Mouse (Mus musculus): ENCODE measurements around the gene Nfkbie.
A peak's percentile ranks its signal among the peaks of the same experiment; 100 is the strongest.

The Nfkbie gene

GRCm38 (mm10) chr17:45559732-45560525 lies 4.4 kb downstream of the Nfkbie start:
- no peak for DNase-seq (ENCODE audit: low spot score in 2 of 2)

DNA sequence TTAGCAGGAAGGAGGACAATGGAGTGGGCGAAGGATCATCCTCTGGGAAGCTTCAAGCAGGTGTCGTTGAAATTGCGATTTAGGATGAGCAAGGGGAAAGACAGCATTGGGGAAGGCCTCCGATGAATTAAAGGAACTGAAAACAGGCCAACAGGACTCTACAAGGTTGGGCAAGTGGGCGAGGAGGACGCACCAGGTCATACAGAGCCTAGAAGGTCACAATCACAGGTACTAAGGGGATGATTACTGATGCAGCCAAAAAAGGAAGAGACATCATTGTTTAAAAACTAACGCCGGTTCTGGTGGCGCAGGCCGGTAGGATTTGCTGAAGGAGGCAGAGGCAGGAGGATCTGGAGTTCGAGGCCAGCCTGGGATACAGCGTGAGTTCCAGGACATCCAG lies 7.7 kb downstream of the Nfkbie start:
- DNase-seq (ENCODE audit: low spot score in 2 of 2) = no peak

GRCm38 (mm10) chr17:45563655-45564530 lies 8.4 kb downstream of the Nfkbie start, which contains the start of gene Slc35b2:
Gene Slc35b2 (plus strand): TSS chr17:45563874.
- DNase-seq (ENCODE audit: low spot score in 2 of 2) = peak; percentile 94 to 96

- DNase-seq (ENCODE audit: low spot score in 2 of 2) = no peak
Observed at GRCm38 (mm10) chr17:45564531-45565084, 9.1 kb downstream of the Nfkbie start.

DNA sequence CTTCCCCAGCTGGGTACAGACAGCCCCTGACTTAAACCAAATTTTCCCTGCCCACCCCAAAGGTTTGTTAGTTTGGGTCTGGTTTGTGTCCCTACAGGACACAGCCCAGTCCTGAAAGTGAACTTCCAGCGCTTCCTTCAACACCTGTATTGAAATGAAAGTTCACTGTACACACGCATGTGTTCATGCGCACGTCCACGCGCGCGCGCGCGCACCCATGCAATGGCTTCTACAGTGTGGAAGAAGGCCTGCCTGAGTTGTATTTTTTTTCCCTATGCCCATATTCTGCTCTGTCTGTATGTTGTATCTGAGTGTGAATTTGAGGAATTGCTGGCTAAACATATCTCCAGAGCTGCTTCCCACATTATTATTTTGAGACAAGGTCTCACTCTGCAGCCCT lies 9.6 kb downstream of the Nfkbie start:
- no peak for DNase-seq (ENCODE audit: low spot score in 2 of 2)

DNA sequence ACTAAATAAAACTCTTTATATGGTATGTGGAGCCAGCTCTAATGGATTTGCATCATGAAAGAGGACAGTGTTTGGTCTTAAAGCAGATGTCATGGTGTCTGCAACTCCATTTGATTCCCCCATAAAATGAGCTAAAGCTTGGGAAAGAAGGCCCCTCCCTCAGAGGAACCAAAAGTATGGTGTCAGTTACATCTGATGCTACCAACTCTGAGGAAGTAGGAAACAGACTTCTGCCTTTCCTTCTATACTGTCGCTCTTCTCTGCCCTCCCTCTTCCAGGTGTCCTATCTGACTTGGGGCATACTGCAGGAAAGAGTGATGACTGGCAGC lies 10.5 kb downstream of the Nfkbie start:
- DNase-seq (ENCODE audit: low spot score in 2 of 2) = no peak

DNA sequence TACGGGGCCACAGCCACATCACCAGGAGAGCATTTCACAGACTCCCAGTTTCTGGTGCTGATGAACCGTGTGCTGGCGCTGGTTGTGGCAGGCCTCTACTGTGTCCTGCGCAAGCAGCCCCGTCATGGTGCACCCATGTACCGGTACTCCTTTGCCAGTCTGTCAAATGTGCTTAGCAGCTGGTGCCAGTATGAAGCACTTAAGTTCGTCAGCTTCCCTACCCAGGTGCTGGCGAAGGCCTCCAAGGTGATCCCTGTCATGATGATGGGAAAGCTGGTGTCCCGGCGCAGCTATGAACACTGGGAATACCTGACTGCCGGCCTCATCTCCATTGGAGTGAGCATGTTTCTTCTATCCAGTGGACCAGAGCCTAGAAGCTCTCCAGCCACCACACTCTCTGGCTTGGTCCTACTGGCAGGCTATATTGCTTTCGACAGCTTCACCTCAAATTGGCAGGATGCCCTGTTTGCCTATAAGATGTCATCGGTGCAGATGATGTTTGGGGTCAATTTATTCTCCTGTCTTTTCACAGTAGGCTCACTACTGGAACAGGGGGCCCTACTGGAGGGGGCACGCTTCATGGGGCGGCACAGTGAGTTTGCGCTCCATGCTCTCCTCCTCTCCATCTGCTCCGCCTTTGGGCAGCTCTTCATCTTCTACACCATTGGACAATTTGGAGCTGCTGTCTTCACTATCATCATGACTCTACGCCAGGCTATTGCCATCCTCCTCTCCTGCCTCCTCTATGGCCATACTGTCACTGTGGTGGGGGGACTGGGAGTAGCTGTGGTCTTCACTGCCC lies 11.1 kb downstream of the Nfkbie start:
- no peak for DNase-seq (ENCODE audit: low spot score in 2 of 2)

GRCm38 (mm10) chr17:45567162-45567601 lies 11.7 kb downstream of the Nfkbie start:
- DNase-seq (ENCODE audit: low spot score in 2 of 2) = no peak

- DNase-seq (ENCODE audit: low spot score in 2 of 2) = no peak
Observed at GRCm38 (mm10) chr17:45568990-45569389, 13.5 kb downstream of the Nfkbie start.

- DNase-seq (ENCODE audit: low spot score in 2 of 2) = no peak
Observed at GRCm38 (mm10) chr17:45569999-45570398, 14.5 kb downstream of the Nfkbie start.

- DNase-seq (ENCODE audit: low spot score in 2 of 2) = peak; percentile 77 to 78
Observed at GRCm38 (mm10) chr17:45572103-45573086, 16.9 kb downstream of the Nfkbie start.

- DNase-seq (ENCODE audit: low spot score in 2 of 2) = peak; percentile 98 to 99
Observed at GRCm38 (mm10) chr17:45573087-45573779, 17.7 kb downstream of the Nfkbie start, which contains the start of gene Hsp90ab1. Gene Hsp90ab1 (minus strand): TSS chr17:45573271.

DNA sequence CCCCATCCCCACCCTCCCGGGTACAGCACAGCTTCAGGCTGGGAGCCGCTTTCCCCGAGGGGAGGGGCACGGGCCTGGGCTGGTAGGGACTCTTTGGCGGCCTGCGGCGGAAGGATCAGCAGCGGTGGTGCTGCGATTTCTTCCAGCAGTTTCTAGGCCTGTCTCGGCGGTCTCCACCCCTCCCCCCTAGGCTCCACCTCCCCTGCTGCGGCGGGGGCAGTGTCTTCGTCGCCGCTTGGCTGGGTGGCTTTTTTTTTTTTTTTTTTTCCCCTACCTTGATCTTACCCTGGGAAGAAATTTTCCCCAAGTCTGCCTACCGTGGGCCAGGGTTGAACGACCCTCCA lies 18.2 kb downstream of the Nfkbie start:
- DNase-seq (ENCODE audit: low spot score in 2 of 2) = peak; percentile 94 to 96

DNA sequence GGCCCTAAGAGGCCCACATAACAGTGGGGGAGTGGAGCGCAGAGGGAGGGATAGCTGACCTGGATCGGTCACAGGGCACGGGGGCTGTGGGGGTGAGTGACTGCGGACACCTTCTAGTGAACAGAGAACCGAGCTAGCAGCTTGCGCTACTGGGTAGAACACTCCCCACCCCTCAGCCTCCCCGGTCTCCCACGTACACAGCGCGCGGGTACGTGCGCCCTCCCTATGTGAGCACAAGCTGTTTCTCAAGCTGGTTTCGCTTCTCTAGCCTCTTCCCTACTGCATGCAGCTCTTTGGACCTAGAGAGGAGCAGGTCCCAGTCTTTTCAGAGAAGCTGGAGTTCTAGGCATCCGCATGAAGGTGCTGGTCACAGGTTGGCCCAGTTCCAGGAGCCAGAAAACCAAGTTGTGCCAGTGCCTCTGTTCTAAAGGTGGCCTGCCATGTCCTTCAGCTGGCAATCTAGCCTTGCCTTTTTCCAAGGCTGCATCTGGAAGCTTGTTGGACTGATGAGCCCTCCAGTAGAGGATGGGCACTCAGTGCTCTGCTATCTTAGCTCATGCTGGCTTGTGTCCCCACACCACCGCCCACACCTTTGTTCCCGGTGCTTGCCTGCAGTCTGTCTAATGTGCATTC lies 18.7 kb downstream of the Nfkbie start:
- DNase-seq (ENCODE audit: low spot score in 2 of 2) = peak in 1 of 2 experiments; percentile 60

DNA sequence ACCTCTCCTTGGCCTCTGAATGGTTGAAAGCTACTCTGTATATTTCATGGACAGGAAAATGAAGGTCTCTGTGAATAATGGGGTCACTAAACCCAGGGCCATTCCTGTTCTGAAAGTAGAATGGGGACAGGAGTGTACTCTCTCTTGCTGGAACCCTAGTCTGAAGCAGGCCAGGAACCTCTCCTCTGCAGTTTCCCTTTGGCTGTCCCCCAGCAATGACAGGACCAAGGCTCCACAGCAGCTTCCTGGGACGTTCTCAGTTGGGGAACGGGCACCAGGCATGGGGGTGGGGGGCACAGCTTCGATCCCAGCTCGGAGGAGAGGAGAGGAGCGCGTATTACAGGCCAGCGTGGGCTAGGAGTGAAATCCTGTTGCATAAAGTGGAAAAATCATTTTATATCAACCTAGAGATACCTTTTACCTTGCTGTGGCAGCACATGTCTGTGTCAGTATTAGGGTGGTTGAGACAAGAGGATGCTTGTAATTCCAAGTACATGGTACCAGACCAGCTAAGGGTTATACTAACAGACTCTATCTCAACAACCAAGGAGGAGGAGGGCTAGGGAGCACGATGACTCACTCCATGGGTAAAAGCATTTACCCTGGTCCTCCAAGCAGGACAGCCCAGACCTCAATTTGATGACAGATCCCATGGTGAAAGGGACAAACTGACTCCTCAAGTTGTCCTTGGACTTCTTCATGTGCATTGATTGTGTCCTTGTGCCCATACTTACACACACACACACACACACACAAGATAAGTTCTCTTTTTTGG lies 19.8 kb downstream of the Nfkbie start:
- no peak for DNase-seq (ENCODE audit: low spot score in 2 of 2)

DNA sequence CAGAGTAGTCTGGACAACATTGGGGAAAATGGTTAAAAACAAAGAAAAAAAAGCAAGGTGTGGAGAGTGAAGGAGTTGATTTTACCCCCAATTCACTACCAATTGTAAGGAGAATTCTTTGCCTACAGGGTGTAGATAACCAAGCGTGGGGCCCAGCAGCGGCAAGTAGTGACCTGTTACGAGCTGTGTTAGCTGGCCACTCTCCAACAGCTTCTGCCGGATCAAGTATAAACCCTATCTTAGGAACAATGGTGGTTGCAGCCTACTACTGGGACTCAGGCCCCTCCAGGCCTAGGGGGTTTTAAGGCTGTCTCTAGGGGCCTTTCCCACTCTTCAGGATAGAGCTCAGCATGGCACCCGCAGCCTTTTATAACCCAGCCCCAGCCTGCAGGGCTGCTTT lies 22.7 kb downstream of the Nfkbie start:
- no peak for DNase-seq (ENCODE audit: low spot score in 2 of 2)

DNA sequence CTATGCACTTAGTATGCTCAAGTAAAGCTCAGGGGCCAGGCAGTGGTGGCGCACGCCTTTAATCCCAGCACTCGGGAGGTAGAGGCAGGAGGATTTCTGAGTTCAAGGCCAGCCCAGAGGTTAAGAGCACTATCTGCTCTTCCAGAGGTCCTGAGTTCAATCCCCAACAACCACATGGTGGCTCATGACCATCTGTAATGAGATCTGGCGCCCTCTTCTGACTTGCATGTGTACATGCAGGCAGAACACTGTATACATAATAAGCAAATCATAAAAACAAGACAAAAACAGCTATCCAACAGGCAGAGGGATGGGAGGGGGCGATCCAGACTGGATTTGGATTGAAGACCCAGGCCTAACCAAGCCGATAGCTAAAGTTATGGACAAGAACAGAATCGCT lies 23.3 kb downstream of the Nfkbie start:
- no peak for DNase-seq (ENCODE audit: low spot score in 2 of 2)

GRCm38 (mm10) chr17:45579554-45579953 lies 24.1 kb downstream of the Nfkbie start:
- DNase-seq (ENCODE audit: low spot score in 2 of 2) = no peak
